Mouse (Mus musculus) heart, embryonic 15.5 days (tissue): ENCODE results near the gene Mettl22. TPM values are rescaled to one million over a fixed set of nuclear protein-coding genes. Genes with fewer than 3 reads are reported as not detected.

ENCODE experiments used
- ATAC-seq: fragments of 200-750 bp; cut with Nextera tagmentation; replicated peaks from 2 replicates; pipeline ENCODE4 v1.8.0; 2017; ENCODE audit warnings: low read depth, moderate TSS enrichment; ENCODE audit not compliant: insufficient number of reproducible peaks, insufficient read depth, low FRiP score
- H3K27ac ChIP-seq: fragments of 300-500 bp; sonication (generic); 2 replicates; pipeline ENCODE4 v1.5.1; 2015; ENCODE audit warnings: mild to moderate bottlenecking, inconsistent platforms
- H3K27me3 ChIP-seq: fragments of 300-500 bp; sonication (generic); 2 replicates; pipeline ENCODE4 v1.6.1; 2015; ENCODE audit warnings: inconsistent platforms
- H3K36me3 ChIP-seq: fragments of 300-500 bp; sonication (generic); 2 replicates; pipeline ENCODE4 v1.6.1; 2015; ENCODE audit warnings: mild to moderate bottlenecking, inconsistent platforms
- H3K4me1 ChIP-seq: fragments of 300-500 bp; sonication (generic); replicated peaks from 2 replicates; pipeline ENCODE4 v1.6.1; 2015; ENCODE audit warnings: inconsistent platforms
- H3K4me2 ChIP-seq: fragments of 300-500 bp; sonication (generic); 2 replicates; pipeline ENCODE4 v1.6.1; 2015; ENCODE audit warnings: inconsistent platforms, mild to moderate bottlenecking, moderate library complexity
- H3K4me3 ChIP-seq: fragments of 300-500 bp; sonication (generic); 2 replicates; pipeline ENCODE4 v1.5.1; 2015; ENCODE audit warnings: mild to moderate bottlenecking, inconsistent platforms
- H3K9ac ChIP-seq: fragments of 300-500 bp; sonication (generic); 2 replicates; pipeline ENCODE4 v1.6.1; 2015; ENCODE audit warnings: mild to moderate bottlenecking, inconsistent platforms
- H3K9me3 ChIP-seq: fragments of 300-500 bp; sonication (generic); replicated peaks from 2 replicates; pipeline ENCODE4 v1.6.1; 2016; ENCODE audit warnings: inconsistent platforms
- WGBS: fragments of 180-500 bp; shearing (Covaris S2); methylation state at CpG from one replicate; pipeline ENCODE4 v1.1.7; 2015; ENCODE audit warnings: mixed read lengths; 5-methylcytosine and 5-hydroxymethylcytosine counted together
- polyA plus RNA-seq: library from polyadenylated mRNA; unstranded; fragments of >200 nt; fragmentation: Nextera tagmentation; extraction: Ambion mirVana; gene quantifications from 2 replicates; pipeline ENCODE4 v1.2.1, GENCODE M21; 2015

Mettl22 gene
- polyA plus RNA-seq, 1 experiment from 2014 or later = 37.9 TPM

DNA sequence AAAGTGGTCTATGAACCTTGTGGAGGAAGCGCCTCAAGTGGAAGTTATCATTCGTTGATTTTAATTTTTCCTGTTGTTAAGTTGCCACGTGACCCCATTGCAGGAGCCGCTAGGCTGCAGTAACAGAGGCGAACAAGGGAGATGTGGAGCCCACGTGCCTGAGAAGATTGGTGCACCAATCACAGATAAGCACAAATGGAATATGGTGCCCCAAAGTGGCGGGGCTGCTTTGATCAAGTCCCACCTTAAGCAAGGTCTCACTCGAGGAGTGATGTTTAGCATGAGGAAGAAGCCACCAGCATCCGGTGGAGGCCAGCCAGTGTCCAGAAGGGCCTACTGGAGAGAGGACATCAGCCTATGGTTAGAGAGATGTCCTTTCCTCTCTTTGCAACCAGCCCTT lies 61.9 kb downstream of the Mettl22 start:
- no peak overlapping the region for H3K4me2 ChIP-seq
- H3K4me1 ChIP-seq = no peaks in the 10 kb centered on the region
- no peaks in the 10 kb centered on the region for H3K9me3 ChIP-seq
- no peak for ATAC-seq
- no peak overlapping the region for H3K27ac ChIP-seq
- H3K27me3 ChIP-seq = no peaks in the 10 kb centered on the region
- WGBS = 83% methylated on average over 9 of the region's 9 CpGs
- H3K36me3 ChIP-seq = no peaks in the 10 kb centered on the region
- no peak overlapping the region for H3K4me3 ChIP-seq
- no peak overlapping the region for H3K9ac ChIP-seq

DNA sequence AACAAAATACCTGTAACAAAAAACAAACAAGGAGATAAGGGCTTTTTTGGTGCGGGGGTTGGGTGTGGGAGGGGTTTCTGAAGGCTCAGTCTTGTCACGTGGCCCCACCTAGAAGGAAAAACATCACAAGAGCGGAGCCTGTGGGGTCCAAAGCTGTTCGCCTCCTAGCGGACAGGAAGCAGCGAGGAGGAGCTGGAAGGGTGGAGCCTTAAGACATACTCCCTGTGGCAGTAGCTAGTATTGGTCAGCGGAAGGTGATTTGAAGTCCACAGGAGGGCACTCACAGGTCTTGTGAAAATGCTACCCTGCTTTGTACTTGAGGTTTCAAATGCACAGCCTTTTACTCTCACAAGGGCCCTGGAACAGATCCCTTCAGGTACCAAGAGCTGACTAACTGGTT lies 62.3 kb downstream of the Mettl22 start:
- Histone ChIP-seq H3K4me1 (no peaks in the 10 kb centered on the region), H3K27me3 (no peaks in the 10 kb centered on the region), H3K9ac (no peak overlapping the region), H3K4me3 (no peak overlapping the region), H3K9me3 (no peaks in the 10 kb centered on the region), H3K4me2 (no peak overlapping the region), H3K36me3 (no peaks in the 10 kb centered on the region), H3K27ac (no peak overlapping the region)
- WGBS = 73% methylated on average over 7 of the region's 7 CpGs
- no peak for ATAC-seq

DNA sequence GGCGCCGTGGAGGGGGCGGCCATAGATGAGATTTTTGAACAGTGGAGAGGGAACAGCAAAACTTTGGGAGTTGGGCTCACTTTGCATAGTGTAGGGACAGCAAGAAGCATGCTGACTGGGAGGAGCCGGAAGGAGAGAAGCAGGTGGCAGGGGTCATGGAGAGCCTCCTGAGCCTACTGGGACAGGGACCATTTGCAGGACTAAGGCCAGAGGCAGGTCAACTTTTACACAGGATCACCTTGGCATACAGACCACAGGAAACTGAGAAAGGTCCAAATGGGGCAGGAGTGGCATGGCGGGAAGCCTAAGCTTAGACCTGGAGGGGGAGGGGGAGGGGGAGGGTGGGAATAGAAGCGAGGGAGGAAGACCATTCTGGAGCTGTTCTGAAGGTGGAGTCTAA lies 62.9 kb downstream of the Mettl22 start:
- Histone ChIP-seq H3K9ac (no peak overlapping the region), H3K27ac (no peak overlapping the region), H3K9me3 (no peaks in the 10 kb centered on the region), H3K4me3 (no peak overlapping the region), H3K4me1 (no peaks in the 10 kb centered on the region), H3K27me3 (no peaks in the 10 kb centered on the region), H3K36me3 (no peaks in the 10 kb centered on the region), H3K4me2 (no peak overlapping the region)
- ATAC-seq = no peak
- 87% methylated on average over 6 of the region's 6 CpGs for WGBS

DNA sequence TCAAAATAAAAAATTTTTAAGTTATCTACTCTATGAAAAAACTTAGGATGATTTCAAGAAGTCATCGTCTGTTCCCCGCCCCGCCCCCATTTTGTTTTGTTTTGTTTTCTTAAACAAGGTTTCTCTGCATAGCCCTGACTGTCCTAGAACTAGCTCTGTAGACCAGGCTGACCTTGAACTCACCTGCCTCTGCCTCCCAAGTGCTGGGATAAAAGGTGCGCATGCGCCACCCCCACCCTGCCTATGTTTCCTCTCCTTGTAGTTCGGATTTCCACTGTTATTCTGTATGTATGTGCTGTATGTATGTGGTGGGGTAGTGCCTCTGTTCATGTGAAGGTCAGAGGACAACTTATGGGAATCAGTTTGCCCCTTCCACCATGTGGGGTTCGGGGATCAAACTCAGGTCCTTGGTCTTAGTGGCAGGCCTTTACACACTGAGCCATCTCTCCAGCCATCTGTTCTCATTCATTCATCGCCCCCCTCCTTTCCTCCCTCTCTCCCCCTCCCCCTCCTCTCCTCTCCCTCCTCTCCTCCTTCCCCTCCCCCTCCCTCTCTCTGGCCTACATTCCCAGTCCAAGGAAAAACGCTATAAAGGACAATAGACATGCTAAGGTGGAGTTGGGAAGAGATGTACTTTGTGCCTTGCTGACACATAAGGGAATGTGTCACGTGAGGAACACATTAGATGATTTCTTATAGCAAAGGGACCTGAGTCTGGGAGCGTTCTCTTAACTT lies 64.0 kb downstream of the Mettl22 start:
- H3K27ac ChIP-seq = no peak overlapping the region
- H3K4me2 ChIP-seq = no peak overlapping the region
- no peaks in the 10 kb centered on the region for H3K36me3 ChIP-seq
- H3K9ac ChIP-seq = no peak overlapping the region
- 86% methylated on average over 11 of the region's 11 CpGs for WGBS
- H3K27me3 ChIP-seq = no peaks in the 10 kb centered on the region
- no peaks in the 10 kb centered on the region for H3K9me3 ChIP-seq
- no peak for ATAC-seq
- H3K4me1 ChIP-seq = 0 out of 2 replicates have a peak, but pooled peaks cover 2% of the 10 kb centered on the region
- H3K4me3 ChIP-seq = no peak overlapping the region

DNA sequence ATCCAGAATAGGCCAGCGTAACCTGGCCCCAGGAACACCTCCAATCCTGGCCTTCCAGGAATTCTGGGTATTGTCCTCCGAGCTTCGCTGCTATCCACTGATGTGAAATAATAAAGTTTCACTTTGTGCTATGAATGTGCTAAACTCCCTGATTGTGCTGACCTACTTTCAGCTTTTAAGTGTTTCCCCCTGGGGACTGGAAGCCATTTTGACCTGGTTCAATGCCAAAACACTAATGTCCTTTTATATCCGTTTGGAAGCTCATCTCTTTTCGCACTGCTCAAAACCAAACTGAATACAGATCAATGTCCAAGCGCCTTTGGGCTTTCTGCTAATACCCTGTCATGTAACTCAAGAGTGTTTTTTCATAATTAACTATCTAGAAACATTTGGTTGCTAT lies 64.8 kb downstream of the Mettl22 start:
- Histone ChIP-seq H3K4me1 (peaks cover 8% of the 10 kb centered on the region), H3K9ac (no peak overlapping the region), H3K9me3 (no peaks in the 10 kb centered on the region), H3K27me3 (no peaks in the 10 kb centered on the region), H3K36me3 (no peaks in the 10 kb centered on the region), H3K27ac (no peak overlapping the region), H3K4me2 (no peak overlapping the region), H3K4me3 (no peak overlapping the region)
- ATAC-seq = no peak
- WGBS = 86% methylated on average over 6 of the region's 6 CpGs

DNA sequence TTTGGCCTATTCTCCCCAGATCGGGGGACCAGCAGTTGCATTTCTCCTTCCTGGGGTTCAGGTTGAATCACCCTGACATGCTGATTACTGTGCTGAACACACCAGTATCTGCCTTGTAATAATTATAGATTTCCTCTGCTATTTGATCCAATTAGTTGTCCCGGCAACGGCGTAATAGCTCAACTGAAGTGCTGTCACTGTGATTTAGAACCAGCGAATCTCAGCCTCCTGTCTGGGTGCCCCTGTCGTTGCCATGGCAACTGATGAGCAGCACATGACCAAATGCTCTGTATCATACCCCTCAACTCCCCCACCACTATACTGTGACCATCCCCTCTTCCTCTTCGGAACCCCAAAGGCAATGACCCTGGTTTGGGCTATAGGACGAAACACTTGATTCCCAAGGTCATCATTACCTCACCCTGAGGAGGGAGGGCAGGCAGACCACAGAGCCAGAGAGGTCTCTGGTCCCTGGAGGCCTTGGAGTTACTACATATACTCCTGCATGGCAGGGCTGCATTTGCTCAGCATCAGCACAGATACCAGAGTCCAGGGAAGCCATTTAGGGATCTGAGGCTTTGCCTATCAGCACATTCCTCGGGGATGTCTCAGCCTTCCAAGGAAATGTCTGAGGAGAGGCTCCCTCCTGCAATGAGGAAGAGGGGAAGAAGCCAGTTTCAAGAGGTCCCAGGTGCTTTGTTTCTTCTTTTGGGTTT lies 68.7 kb downstream of the Mettl22 start:
- peaks cover 20% of the 10 kb centered on the region for H3K4me1 ChIP-seq
- peak; percentile 60; the same call in 1 of the 2 replicates for ATAC-seq
- H3K4me3 ChIP-seq = no peak overlapping the region
- no peaks in the 10 kb centered on the region for H3K9me3 ChIP-seq
- H3K36me3 ChIP-seq = no peaks in the 10 kb centered on the region
- H3K27ac ChIP-seq = no peak overlapping the region
- H3K27me3 ChIP-seq = no peaks in the 10 kb centered on the region
- no peak overlapping the region for H3K9ac ChIP-seq
- WGBS = 62% methylated on average over 9 of the region's 9 CpGs
- H3K4me2 ChIP-seq = no peak overlapping the region

Other genes starting within 250 kb of the Mettl22 start
- not detected in 2 replicates for gene Tmem114, start 45.7 kb upstream of the Mettl22 start, polyA plus RNA-seq
- 25.7 and 33.8 TPM in 2 replicates for gene Abat, start 42.6 kb downstream of the Mettl22 start, polyA plus RNA-seq
- gene Pmm2, start 166.9 kb downstream of the Mettl22 start, polyA plus RNA-seq = 34.9 and 39.1 TPM in 2 replicates
- 14.9 and 18.4 TPM in 2 replicates for gene Tmem186, start 166.9 kb downstream of the Mettl22 start, polyA plus RNA-seq
- gene Carhsp1, start 201.4 kb downstream of the Mettl22 start, polyA plus RNA-seq = 71.1 and 82.7 TPM in 2 replicates
- not detected in 2 replicates for gene Gm5767, start 210.0 kb downstream of the Mettl22 start, polyA plus RNA-seq